Mouse (Mus musculus) brain, embryonic 18.5 days (tissue): ENCODE results near the gene Gab2.

Experiments
- DNase-seq: peaks from one replicate; pipeline ENCODE4 v3.0.0-alpha.2; 2012; ENCODE audit warnings: low read depth, low spot score

The Gab2 gene

GRCm38 (mm10) chr7:97314646-97315045, 233.3 kb downstream of the Gab2 start:
- no peak for DNase-seq

- DNase-seq, result no peak
These were observed 234.3 kb downstream of the Gab2 start for GRCm38 (mm10) chr7:97315656-97316055.

- no peak for DNase-seq
These were observed 236.3 kb downstream of the Gab2 start for GRCm38 (mm10) chr7:97317706-97318105.

- DNase-seq, result no peak
These were observed 243.0 kb downstream of the Gab2 start for GRCm38 (mm10) chr7:97324342-97324741.

GRCm38 (mm10) chr7:97325156-97325985, 244.0 kb downstream of the Gab2 start:
- DNase-seq, result no peak

GRCm38 (mm10) chr7:97327376-97327775, 246.0 kb downstream of the Gab2 start:
- no peak for DNase-seq

GRCm38 (mm10) chr7:97328891-97329588, 247.7 kb downstream of the Gab2 start:
- DNase-seq, result no peak

GRCm38 (mm10) chr7:97329676-97330075, 248.3 kb downstream of the Gab2 start:
- no peak for DNase-seq

- DNase-seq, result no peak
These were observed 249.7 kb downstream of the Gab2 start for GRCm38 (mm10) chr7:97330931-97331645.

GRCm38 (mm10) chr7:97331726-97332666, 250.6 kb downstream of the Gab2 start, which contains the start of the genes Usp35 and Kctd21:
Gene Usp35, minus strand, starts transcription at chr7:97332020.
Gene Kctd21, plus strand, starts transcription at chr7:97332327.
- DNase-seq, result peak; percentile 92

- DNase-seq, result no peak
These were observed 251.3 kb downstream of the Gab2 start for GRCm38 (mm10) chr7:97332667-97333041.

- DNase-seq, result no peak
These were observed 251.9 kb downstream of the Gab2 start for GRCm38 (mm10) chr7:97333113-97333898.

- no peak for DNase-seq
These were observed 253.0 kb downstream of the Gab2 start for GRCm38 (mm10) chr7:97334406-97334805.

GRCm38 (mm10) chr7:97336678-97337077, 255.3 kb downstream of the Gab2 start:
- no peak for DNase-seq

GRCm38 (mm10) chr7:97338593-97338992, 257.2 kb downstream of the Gab2 start:
- DNase-seq, result no peak

GRCm38 (mm10) chr7:97339623-97340022, 258.2 kb downstream of the Gab2 start:
- DNase-seq, result no peak

- DNase-seq, result no peak
These were observed 259.8 kb downstream of the Gab2 start for GRCm38 (mm10) chr7:97340907-97341849.

GRCm38 (mm10) chr7:97342961-97343360, 261.6 kb downstream of the Gab2 start:
- no peak for DNase-seq

GRCm38 (mm10) chr7:97344655-97345054, 263.3 kb downstream of the Gab2 start:
- no peak for DNase-seq
